Mouse (Mus musculus) thymus, adult 18-20 months (tissue): ENCODE measurements around the gene Sap30l.

Experiments used
- DNase-seq, 2 experiments: peaks; one replicate each; pipeline ENCODE4 v3.0.0; 2022; ENCODE audit warnings: mixed read lengths in 2 of 2

Sap30l gene

DNA sequence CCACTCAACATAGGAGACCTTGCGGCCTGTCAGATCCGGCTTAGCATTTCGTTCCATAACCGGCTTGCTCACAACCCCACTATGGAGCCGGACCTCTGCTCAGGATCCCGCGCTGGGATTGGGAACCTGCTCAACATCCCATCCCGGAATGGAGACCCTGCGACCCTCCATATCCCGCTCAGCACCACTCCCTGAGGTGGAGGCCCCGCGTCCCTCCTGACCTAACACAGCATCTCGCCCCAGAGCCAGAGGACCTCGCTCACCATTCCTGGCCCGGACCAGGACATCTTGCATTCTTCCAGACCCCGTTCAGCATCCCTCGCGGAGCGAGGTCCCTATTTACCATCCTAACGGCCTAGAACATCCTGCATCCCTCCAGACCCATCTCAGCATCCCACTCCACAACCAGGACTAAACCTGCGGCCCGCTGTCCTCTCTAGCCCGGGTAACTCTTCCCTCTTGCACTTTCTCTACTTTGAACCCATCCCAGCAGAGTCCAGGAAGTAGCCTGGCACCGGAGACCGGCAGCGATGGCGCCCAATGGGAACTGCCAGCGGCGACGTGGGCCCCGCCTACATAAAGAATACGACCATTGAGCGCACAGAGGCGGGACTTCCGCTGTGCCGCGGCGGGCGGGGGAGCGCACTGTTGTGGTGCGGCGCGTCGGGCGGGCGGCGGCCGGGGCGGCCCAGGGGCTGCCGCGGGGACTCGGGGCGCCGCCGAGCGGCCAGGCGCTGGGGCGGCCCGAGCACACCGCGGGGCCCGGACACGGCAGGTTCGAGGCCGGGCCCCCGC is at the start of gene Sap30l:
Sap30l (plus strand) TSS at position 667 of the 795 bp plus-strand sequence.
- DNase-seq, result peak; percentile 93 to 96

DNA sequence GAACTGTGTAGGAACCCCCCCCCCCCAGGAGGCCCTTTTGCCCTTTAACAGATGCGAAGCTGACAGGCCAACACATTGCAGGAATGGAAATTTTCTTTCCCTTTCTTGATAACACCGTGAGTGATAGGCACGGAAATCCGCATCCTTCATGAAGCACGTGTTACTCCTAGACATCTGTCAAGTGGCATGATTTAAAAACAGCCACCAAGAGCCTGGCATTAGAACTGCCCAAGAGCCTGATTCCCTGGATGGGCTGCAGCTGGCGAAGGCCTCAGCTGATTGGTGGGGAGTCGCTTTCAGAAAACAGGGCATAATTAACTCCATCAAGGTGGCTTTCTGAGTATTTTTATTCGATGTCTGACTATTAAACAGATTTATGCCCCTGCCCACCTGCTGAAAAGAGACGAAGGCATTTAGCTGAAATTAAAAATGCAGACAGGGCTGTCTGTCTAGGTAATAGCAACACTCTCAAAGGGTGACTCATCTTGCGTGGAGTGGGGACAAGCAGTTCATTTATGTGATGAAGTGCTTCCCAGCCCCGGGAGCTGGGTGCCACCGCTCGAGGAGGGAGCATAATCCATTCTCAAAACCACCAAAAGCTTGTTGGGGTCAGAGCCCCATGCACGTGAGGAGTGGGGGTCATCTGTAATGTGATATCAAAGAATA is 47.8 kb upstream of the Sap30l start:
- DNase-seq, result no peak

DNA sequence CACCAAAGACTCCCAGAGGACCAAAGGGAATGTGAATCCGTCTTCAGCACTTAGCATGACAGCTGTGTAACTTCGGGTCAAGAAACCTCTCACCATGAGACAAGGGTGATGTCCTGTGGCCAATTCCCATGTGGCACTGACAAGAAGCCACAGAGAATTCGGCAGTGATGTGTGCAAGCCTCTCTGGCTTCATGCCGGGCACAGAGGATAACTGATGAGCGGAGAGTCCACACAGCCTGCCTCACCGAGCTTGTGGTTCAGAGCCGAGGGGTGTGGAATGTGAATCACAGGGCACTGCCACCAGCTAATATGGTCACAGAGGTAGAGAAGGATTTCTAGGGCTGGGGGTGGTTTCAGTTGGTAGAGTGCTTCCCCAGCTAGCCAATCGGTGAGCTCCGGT is 42.8 kb upstream of the Sap30l start:
- no peak for DNase-seq

DNA sequence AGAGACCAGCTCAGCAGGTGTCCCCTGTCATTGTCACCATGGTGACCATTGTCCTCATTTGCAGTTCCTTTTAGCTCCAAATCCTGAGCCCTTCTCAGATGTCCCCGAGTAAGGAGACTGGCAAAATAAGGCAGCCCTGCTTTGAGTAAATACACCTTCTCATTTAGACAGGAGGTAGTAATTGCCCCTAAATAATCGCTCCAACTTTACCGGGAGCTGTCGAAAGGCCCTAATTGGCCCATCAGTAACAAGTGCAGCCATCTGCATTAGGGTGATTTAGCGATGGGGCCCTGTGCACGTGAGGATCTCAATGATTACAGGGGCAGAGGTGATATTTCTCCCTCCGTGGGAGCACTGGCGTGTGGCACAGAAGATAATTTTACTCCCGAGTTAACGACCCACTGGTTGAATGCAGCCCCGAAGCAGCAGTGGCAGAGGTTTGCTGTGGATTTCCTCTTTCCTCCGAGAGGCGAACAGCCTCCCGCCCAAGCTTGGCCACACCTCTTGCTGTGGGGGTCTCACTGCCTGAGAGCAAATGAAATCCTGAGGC is 40.9 kb upstream of the Sap30l start:
- no peak for DNase-seq

- no peak for DNase-seq
Observed at GRCm38 (mm10) chr11:57761347-57761746, 40.1 kb upstream of the Sap30l start.

DNA sequence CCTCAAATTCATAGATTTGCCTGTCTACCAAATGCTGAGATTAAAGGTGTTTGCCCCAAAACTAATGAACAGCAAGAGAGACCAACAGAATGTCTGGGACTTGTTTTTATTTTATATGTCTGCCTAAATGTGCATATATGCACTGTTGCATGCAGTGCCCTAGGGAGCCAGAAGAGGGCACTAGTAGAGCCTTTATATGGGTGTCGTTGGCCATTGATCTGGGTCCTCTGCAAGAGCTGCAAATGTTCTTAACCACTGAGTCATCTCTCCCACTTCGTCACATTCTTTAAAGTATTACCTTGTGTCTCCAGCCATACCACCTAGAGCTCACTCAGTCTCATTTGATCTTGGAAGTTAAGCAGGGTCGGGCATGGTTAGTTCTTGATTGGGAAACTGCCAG is 37.3 kb upstream of the Sap30l start:
- no peak for DNase-seq

DNA sequence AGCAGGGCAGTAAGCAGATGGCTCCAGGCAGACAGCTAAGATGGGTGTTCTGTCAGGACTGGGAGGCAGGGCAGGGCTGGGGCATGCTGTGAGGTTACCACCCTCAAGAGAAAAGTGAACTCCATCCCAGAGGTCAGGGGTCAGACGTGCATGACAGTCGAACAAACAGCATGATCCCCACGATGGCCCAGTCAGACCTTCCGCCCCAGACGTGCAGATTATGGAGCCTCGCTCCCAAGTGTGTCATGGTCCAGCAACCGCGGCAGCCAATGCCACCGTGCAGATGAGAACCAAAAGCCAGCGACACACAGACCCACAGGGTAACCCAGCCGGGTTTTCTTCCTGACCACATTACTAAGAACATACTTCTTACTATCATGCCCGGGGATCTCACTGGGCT is 34.8 kb upstream of the Sap30l start:
- DNase-seq, result no peak

- DNase-seq, result no peak
Observed at GRCm38 (mm10) chr11:57767171-57767570, 34.3 kb upstream of the Sap30l start.

GRCm38 (mm10) chr11:57770776-57771175 is 30.7 kb upstream of the Sap30l start:
- no peak for DNase-seq

GRCm38 (mm10) chr11:57771676-57772075 is 29.8 kb upstream of the Sap30l start:
- no peak for DNase-seq

GRCm38 (mm10) chr11:57773479-57773878 is 28.0 kb upstream of the Sap30l start:
- DNase-seq, result no peak

GRCm38 (mm10) chr11:57773936-57774335 is 27.5 kb upstream of the Sap30l start:
- DNase-seq, result no peak

GRCm38 (mm10) chr11:57775868-57776267 is 25.6 kb upstream of the Sap30l start:
- no peak for DNase-seq

- DNase-seq, result no peak
Observed at GRCm38 (mm10) chr11:57776546-57776945, 24.9 kb upstream of the Sap30l start.

GRCm38 (mm10) chr11:57778349-57778748 is 23.1 kb upstream of the Sap30l start:
- no peak for DNase-seq

DNA sequence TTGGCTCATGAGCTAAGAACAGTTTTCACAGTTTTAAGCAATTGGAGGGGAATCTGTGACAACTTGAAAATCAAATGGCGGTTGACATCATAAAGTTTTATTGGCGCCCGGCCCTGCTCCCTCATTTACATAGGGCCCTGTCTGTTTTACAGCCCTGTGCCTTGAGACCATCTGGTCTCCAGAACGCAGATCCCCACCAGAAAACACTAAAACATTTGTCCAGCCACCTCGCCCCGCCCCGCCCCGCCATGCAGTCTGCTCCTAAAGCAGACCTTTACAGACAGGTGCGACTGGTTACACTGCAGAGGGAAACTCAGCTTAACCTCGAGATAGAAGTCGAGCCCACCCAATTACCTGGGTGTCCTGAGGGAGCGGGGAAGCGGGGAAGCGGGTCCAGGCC is 21.6 kb upstream of the Sap30l start:
- DNase-seq, result no peak

- no peak for DNase-seq
Observed at GRCm38 (mm10) chr11:57786616-57787418, 14.6 kb upstream of the Sap30l start.

GRCm38 (mm10) chr11:57787913-57788312 is 13.5 kb upstream of the Sap30l start:
- DNase-seq, result peak; percentile 31 to 36

DNA sequence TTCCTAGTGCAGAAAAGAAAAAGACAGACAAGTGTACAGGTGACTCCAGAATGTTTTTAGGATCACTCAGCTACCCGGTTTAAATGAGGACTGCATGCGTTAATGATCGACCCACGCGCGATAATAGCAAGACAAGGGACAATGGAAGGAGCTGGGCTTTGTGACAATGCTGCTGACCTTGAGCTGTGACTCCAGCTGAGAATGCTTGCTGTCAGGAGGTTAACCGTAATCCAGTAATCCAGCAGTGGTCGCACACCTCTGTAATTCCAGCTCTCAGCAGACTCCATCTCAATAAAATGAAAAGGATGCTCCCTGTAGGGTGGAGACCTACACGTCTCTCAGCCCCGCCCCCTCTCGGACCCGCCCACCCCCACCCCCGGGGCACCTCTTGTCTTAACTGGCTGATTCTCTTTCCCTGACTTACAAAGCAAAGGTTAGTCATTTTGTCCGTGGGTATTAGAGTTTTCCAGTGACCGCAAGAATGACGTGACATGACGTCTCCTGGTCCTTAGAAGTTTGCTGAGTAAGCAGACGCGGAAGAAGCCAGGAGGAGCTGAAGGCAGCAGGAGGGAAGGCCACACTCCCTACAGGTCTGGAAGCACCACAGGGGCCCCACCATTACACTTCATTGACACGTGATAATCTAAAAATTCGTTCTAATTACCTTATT is 10.4 kb upstream of the Sap30l start:
- no peak for DNase-seq

- no peak for DNase-seq
Observed at GRCm38 (mm10) chr11:57795086-57795485, 6.4 kb upstream of the Sap30l start.

DNA sequence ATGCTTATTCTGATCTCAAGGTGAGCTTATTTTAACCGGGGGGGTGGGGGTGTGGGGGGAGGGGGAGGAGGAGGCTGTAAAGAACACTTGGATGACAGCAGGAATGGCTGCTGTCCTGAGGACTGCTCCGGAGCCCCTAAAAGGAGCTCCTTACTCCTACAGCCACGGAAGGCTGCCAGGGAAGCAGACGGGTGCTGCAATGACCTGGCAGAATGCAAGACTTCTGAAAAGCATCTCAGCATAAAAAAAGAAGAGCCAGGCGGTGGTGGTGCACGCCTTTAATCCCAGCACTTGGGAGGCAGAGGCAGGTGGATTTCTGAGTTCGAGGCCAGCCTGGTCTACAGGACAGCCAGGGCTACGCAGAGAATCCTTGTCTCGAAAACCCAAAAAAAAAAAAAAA is 3.6 kb upstream of the Sap30l start:
- DNase-seq, result no peak

DNA sequence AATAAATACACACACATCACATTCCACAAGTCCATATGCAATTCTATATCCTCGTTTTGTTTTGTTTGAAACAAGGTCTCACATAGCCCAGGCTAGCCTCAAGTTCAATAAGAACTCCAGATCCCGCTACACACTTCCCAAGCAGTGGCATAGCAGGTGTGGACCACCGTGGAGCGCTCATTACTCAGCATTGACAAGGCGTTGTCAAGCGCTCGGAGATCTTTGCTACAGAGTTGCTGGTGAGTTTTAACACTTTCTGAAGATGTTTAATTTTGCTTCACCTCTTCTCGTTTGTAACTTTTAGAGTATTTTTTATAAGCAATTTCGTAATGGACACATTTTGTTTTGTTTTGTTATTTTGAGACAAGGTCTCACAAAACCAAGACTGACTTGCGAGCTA is 2.0 kb upstream of the Sap30l start:
- DNase-seq, result no peak
